Mouse (Mus musculus): ENCODE data around the gene Fam53b. TPM values are rescaled to one million over a fixed set of nuclear protein-coding genes. Genes with fewer than 3 reads are reported as not detected.
A peak's percentile ranks its signal among the peaks of the same experiment; 100 is the strongest.

Fam53b gene
- total RNA-seq (2021) = 10 to 100 TPM; 42.3 to 54.8 TPM
- long read RNA-seq, experiment 1, full-length matches to known transcripts = 4 of 16 reads
- long read RNA-seq, experiment 1, partial matches to known transcripts = 2 of 16 reads
- long read RNA-seq, experiment 1, other reads (novel, unspliced or antisense) = 10 of 16 reads
- long read RNA-seq, experiment 2, full-length matches to known transcripts = 1 of 3 reads
- long read RNA-seq, experiment 2, partial matches to known transcripts = 0 of 3 reads
- long read RNA-seq, experiment 2, other reads (novel, unspliced or antisense) = 2 of 3 reads

GRCm38 (mm10) chr7:132813416-132814088 is at the start of gene Fam53b:
Gene Fam53b (minus strand): TSS chr7:132813886.
- TF ChIP-seq CTCF (conservative IDR thresholded peaks at IDR 0.05) = peak; percentile 68
- peak; percentile 50 to 59 for DNase-seq (ENCODE audit: low spot score in 2 of 2)

GRCm38 (mm10) chr7:132859042-132859958 is 45.6 kb upstream of the Fam53b start, which contains the start of gene Abraxas2:
Gene Abraxas2 (plus strand): TSS chr7:132859225.
- peak; percentile 90 to 92 for DNase-seq (ENCODE audit: low spot score in 2 of 2)
- peak within 1 kb of the TSS; percentile 94 for H3K27ac ChIP-seq
- TF ChIP-seq CTCF (conservative IDR thresholded peaks at IDR 0.05) = no peak
- H3K4me3 ChIP-seq = peak within 1 kb of the TSS; percentile 99

More at GRCm38 (mm10) chr7:132813416-132814088, at the start of gene Fam53b:
- peak within 1 kb of the TSS; percentile 93 for H3K27ac ChIP-seq
- H3K4me3 ChIP-seq = peak within 1 kb of the TSS; percentile 84

GRCm38 (mm10) chr7:132858043-132858608 is 44.4 kb upstream of the Fam53b start:
- peak; percentile 57 for TF ChIP-seq CTCF (conservative IDR thresholded peaks at IDR 0.05)

GRCm38 (mm10) chr7:132856083-132856482 is 42.4 kb upstream of the Fam53b start:
- TF ChIP-seq CTCF (conservative IDR thresholded peaks at IDR 0.05) = no peak
- no peak overlapping the region for H3K27ac ChIP-seq
- DNase-seq (ENCODE audit: low spot score in 2 of 2) = no peak
- H3K4me3 ChIP-seq = no peak overlapping the region

More at GRCm38 (mm10) chr7:132858043-132858608, 44.4 kb upstream of the Fam53b start:
- DNase-seq (ENCODE audit: low spot score in 2 of 2) = no peak
- no peak overlapping the region for H3K27ac ChIP-seq
- no peak overlapping the region for H3K4me3 ChIP-seq

- peak in 1 of 2 experiments; percentile 4 for DNase-seq (ENCODE audit: low spot score in 2 of 2)
- Histone ChIP-seq H3K4me3 (no peak overlapping the region), H3K27ac (peak overlapping the region; percentile 100)
- TF ChIP-seq CTCF (conservative IDR thresholded peaks at IDR 0.05) = no peak
Measured at GRCm38 (mm10) chr7:132853946-132854345, 40.3 kb upstream of the Fam53b start.

- H3K4me3 ChIP-seq = no peak overlapping the region
- no peak for TF ChIP-seq CTCF (conservative IDR thresholded peaks at IDR 0.05)
- DNase-seq (ENCODE audit: low spot score in 2 of 2) = no peak
- peak overlapping the region; percentile 100 for H3K27ac ChIP-seq
Measured at GRCm38 (mm10) chr7:132853361-132853760, 39.7 kb upstream of the Fam53b start.

- peak within 1 kb of the TSS; percentile 91 for H3K4me3 ChIP-seq
- peak; percentile 46; the same call in 1 of the 2 replicates for TF ChIP-seq CTCF (conservative IDR thresholded peaks at IDR 0.05)
- peak; percentile 75 to 77 for DNase-seq (ENCODE audit: low spot score in 2 of 2)
- H3K27ac ChIP-seq = peak within 1 kb of the TSS; percentile 100
Measured at GRCm38 (mm10) chr7:132852173-132852844, 38.6 kb upstream of the Fam53b start, which contains the start of gene Eef1akmt2. Gene Eef1akmt2 (minus strand): TSS chr7:132852673.

GRCm38 (mm10) chr7:132843152-132843551 is 29.5 kb upstream of the Fam53b start:
- no peak for TF ChIP-seq CTCF (conservative IDR thresholded peaks at IDR 0.05)
- no peak overlapping the region for H3K4me3 ChIP-seq
- DNase-seq (ENCODE audit: low spot score in 2 of 2) = no peak
- H3K27ac ChIP-seq = no peak overlapping the region

- no peak for TF ChIP-seq CTCF (conservative IDR thresholded peaks at IDR 0.05)
- Histone ChIP-seq H3K27ac (no peak overlapping the region), H3K4me3 (no peak overlapping the region)
- no peak for DNase-seq (ENCODE audit: low spot score in 2 of 2)
Measured at GRCm38 (mm10) chr7:132842455-132842854, 28.8 kb upstream of the Fam53b start.

GRCm38 (mm10) chr7:132841287-132841686 is 27.6 kb upstream of the Fam53b start:
- TF ChIP-seq CTCF (conservative IDR thresholded peaks at IDR 0.05) = no peak
- H3K4me3 ChIP-seq = no peak overlapping the region
- DNase-seq (ENCODE audit: low spot score in 2 of 2) = no peak
- H3K27ac ChIP-seq = no peak overlapping the region

GRCm38 (mm10) chr7:132830955-132831354 is 17.3 kb upstream of the Fam53b start:
- Histone ChIP-seq H3K4me3 (no peak overlapping the region), H3K27ac (no peak overlapping the region)
- no peak for TF ChIP-seq CTCF (conservative IDR thresholded peaks at IDR 0.05)
- no peak for DNase-seq (ENCODE audit: low spot score in 2 of 2)
